Mouse (Mus musculus) heart, embryonic 13.5 days (tissue): ENCODE results near the gene Pitx2. TPM values are rescaled to one million over a fixed set of nuclear protein-coding genes. Genes with fewer than 3 reads are reported as not detected.

ENCODE experiments used
- ATAC-seq: fragments of 200-750 bp; cut with Nextera tagmentation; 2 replicates; pipeline ENCODE4 v1.8.0; 2017; ENCODE audit warnings: moderate TSS enrichment; ENCODE audit not compliant: insufficient number of reproducible peaks, low FRiP score, low TSS enrichment; ENCODE audit errors: extremely low read depth
- H3K27ac ChIP-seq: fragments of 300-500 bp; sonication (generic); replicated peaks from 2 replicates; pipeline ENCODE4 v1.5.1; 2015; ENCODE audit warnings: moderate library complexity, mild to moderate bottlenecking, inconsistent platforms
- H3K27me3 ChIP-seq: fragments of 300-500 bp; sonication (generic); replicated peaks from 2 replicates; pipeline ENCODE4 v1.6.1; 2015; ENCODE audit warnings: mild to moderate bottlenecking, inconsistent platforms
- H3K36me3 ChIP-seq: fragments of 300-500 bp; sonication (generic); 2 replicates; pipeline ENCODE4 v1.6.1; 2015; ENCODE audit warnings: mild to moderate bottlenecking, inconsistent platforms
- H3K4me1 ChIP-seq: fragments of 300-500 bp; sonication (generic); 2 replicates; pipeline ENCODE4 v1.6.1; 2015; ENCODE audit warnings: inconsistent platforms
- H3K4me2 ChIP-seq: fragments of 300-500 bp; sonication (generic); 2 replicates; pipeline ENCODE4 v1.6.1; 2015; ENCODE audit warnings: inconsistent platforms, mild to moderate bottlenecking, moderate library complexity
- H3K4me3 ChIP-seq: fragments of 300-500 bp; sonication (generic); 2 replicates; pipeline ENCODE4 v1.5.1; 2015; ENCODE audit warnings: moderate library complexity, mild to moderate bottlenecking, inconsistent platforms
- H3K9ac ChIP-seq: fragments of 300-500 bp; sonication (generic); 2 replicates; pipeline ENCODE4 v1.6.1; 2015; ENCODE audit warnings: inconsistent platforms, mild to moderate bottlenecking, moderate library complexity
- H3K9me3 ChIP-seq: fragments of 300-500 bp; sonication (generic); 2 replicates; pipeline ENCODE4 v1.6.1; 2016; ENCODE audit warnings: inconsistent platforms
- WGBS: fragments of 180-500 bp; shearing (Covaris S2); methylation state at CpG from one replicate; pipeline ENCODE4 v1.1.7; 2015; ENCODE audit warnings: mixed read lengths; 5-methylcytosine and 5-hydroxymethylcytosine counted together
- polyA plus RNA-seq: library from polyadenylated mRNA; unstranded; fragments of >200 nt; fragmentation: Nextera tagmentation; extraction: Ambion mirVana; gene quantifications from 2 replicates; pipeline ENCODE4 v1.2.1, GENCODE M21; 2015

The Pitx2 gene
- polyA plus RNA-seq, 1 experiment from 2014 or later, result 29.2 TPM

DNA sequence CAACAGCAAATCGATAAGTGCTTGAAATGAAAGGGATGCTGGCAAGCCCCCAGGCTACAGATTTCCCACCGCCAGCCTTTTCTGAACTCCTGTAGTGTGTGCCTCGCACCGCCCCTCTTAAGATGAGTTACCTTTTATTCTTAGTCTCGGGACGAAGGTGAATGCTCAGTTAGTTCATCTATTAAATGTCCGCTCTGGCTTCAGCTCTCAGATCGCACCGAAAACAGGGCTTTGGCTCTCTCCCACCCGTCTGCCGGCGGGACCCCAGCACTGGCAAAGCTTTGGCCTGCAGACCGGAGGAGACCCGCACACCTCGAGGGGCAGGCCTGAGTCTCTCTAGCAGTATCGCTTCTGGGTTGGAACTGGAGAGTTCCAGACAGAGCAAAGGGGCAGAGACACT lies 4.6 kb upstream of the Pitx2 start:
- Histone ChIP-seq H3K9me3 (no peaks in the 10 kb centered on the region), H3K27me3 (peaks cover 91% of the 10 kb centered on the region), H3K9ac (no peak overlapping the region), H3K4me1 (peaks cover 15% of the 10 kb centered on the region), H3K4me2 (no peak overlapping the region), H3K27ac (no peak overlapping the region), H3K36me3 (no peaks in the 10 kb centered on the region), H3K4me3 (no peak overlapping the region)
- 3% methylated on average over 16 of the region's 16 CpGs for WGBS
- ATAC-seq, result no peak

DNA sequence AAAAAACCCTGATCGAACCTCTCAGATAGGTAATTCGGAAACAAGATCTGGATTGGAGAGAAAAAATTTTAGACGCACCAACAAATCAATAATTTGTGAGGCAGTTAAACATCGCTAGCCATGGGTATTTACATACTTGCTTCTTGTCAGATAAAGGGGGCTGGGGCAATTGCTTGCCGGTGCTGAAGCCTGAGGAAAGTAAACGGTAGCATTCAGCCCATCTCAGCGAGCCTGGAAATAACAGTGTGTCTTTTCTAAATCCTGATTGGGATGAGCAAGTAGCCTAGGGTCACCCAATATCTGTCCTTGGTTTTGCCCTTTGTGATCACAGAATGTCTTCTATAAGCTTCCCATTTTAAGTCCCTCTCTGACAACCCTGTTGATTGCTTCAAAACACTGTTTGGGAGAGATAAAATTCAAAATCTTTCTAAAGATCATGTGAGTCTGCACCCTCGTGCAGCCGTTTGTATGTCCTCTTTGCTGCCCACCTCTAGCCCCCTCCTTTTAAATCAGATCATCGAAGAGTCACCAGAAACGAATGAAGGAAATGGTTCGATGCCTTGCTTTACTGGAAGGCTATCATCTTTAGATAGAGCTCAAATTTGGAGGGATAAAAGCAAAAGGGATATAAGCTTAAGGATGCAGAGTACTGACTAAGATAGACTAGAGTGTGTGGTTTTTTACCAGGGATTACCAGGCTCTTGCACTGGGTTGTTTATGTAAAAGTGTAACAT lies 3.7 kb upstream of the Pitx2 start:
- Histone ChIP-seq H3K4me1 (peaks cover 18% of the 10 kb centered on the region), H3K36me3 (no peaks in the 10 kb centered on the region), H3K9me3 (no peaks in the 10 kb centered on the region), H3K4me3 (no peak overlapping the region), H3K27ac (no peak overlapping the region), H3K9ac (no peak overlapping the region), H3K27me3 (peaks cover 91% of the 10 kb centered on the region), H3K4me2 (no peak overlapping the region)
- no peak for ATAC-seq
- 4% methylated on average over 12 of the region's 12 CpGs for WGBS

DNA sequence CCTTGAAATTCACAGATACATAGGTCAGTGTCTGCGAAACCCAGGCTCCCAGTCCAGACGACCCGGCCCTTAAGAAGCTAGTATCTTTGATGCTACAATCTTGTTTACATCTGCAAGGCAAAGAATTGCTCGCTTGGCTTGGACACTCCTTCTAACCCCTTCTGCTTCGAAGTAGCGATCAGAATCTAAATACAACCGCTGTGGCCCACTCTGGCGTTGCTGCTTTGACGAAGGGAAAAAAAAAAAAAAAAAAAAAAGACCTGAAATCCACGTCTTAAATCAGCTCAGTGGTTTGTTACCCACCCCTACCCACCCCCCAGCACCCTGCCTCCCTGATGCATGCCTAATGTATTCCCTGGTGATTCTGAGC lies 3.1 kb upstream of the Pitx2 start:
- Histone ChIP-seq H3K9ac (no peak overlapping the region), H3K27me3 (peaks cover 91% of the 10 kb centered on the region), H3K4me3 (no peak overlapping the region), H3K4me1 (peaks cover 18% of the 10 kb centered on the region), H3K27ac (no peak overlapping the region), H3K36me3 (no peaks in the 10 kb centered on the region), H3K4me2 (no peak overlapping the region), H3K9me3 (no peaks in the 10 kb centered on the region)
- ATAC-seq, result no peak
- WGBS, result under 1% methylated on average over 10 of the region's 10 CpGs

DNA sequence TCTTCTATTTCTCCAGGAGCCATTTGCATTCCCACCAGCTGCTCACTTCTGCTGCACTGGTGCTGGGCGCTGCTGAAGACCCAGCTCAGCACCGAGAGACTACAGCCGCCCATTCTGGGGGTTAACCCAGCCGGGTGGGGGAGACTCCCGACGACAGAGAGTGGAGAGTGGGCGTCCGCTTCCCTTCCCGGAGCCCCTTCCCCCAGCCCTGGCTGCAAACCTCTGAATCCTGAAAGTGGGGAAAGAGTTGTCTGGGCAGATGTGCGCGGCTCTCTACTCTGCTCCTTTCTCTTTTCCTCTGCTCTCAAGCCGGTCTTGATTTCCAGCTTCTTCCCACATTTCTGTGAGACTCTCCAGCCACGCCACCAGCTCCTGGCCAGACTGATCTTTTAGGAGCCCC lies 2.6 kb upstream of the Pitx2 start:
- peaks cover 18% of the 10 kb centered on the region for H3K4me1 ChIP-seq
- no peak for ATAC-seq
- no peak overlapping the region for H3K27ac ChIP-seq
- H3K4me3 ChIP-seq, result peak overlapping the region; percentile 27
- H3K36me3 ChIP-seq, result no peaks in the 10 kb centered on the region
- peaks cover 91% of the 10 kb centered on the region for H3K27me3 ChIP-seq
- H3K9me3 ChIP-seq, result no peaks in the 10 kb centered on the region
- no peak overlapping the region for H3K9ac ChIP-seq
- under 1% methylated on average over 13 of the region's 13 CpGs for WGBS
- H3K4me2 ChIP-seq, result peak overlapping the region; percentile 50

DNA sequence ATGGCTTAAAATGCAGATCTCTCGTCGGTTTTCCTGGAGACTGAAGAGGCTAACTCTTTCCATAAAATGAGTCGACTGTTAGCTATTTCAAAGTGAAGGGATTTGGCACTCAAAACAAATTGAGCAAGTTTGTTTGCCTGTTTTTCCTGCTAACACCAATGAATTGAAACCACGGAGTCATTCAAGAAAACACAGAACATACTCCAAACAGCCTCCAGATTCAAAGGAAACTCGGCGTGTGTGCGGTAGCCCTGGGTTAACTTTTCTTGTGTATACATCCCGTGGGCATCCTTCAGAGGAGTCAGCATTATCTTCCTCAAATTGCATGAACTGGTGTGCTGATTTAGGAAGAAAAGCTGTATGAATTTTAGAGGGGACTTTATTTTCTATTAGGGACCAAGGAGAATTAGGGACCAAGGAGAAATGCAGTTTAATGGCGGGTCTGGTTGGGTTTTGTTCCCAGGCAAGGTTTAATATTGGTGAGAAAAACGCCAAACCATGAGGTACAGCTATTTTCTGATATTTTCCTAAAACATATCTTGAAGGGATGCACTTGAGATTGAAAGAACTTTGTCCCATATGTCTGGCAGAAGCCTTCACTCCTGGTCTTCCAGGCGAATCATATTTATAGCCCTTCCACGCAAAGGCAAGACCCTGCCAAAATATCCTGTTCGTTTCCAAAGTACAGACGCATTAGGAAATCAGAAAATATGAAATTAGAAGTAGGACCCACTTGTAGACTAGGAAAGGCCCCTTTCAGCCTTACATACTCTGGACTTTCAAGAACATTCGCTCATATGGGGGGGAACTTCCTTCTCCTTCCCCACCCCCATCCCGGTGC lies 1.7 kb upstream of the Pitx2 start:
- H3K9me3 ChIP-seq, result no peaks in the 10 kb centered on the region
- H3K4me3 ChIP-seq, result no peak overlapping the region
- no peak overlapping the region for H3K4me2 ChIP-seq
- H3K27me3 ChIP-seq, result peaks cover 91% of the 10 kb centered on the region
- no peak overlapping the region for H3K27ac ChIP-seq
- H3K4me1 ChIP-seq, result peaks cover 23% of the 10 kb centered on the region
- H3K36me3 ChIP-seq, result no peaks in the 10 kb centered on the region
- ATAC-seq, result no peak
- no peak overlapping the region for H3K9ac ChIP-seq
- 5% methylated on average over 16 of the region's 16 CpGs for WGBS

DNA sequence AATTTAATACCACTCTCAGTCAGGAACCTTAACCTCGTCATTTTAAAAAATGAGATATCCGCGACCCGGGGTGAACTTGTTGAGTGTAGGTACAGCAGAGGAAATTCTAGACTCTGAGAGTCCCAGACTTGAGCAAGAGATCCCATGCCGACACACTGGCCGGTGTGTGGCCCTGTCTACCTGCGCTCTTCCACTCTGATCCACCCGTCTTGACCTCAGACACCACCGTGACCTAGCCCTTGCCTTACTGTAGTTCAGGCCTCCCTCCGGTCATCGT lies 1.1 kb upstream of the Pitx2 start:
- H3K27me3 ChIP-seq, result peaks cover 91% of the 10 kb centered on the region
- no peak for ATAC-seq
- no peak overlapping the region for H3K4me3 ChIP-seq
- H3K9me3 ChIP-seq, result no peaks in the 10 kb centered on the region
- no peaks in the 10 kb centered on the region for H3K36me3 ChIP-seq
- no peak overlapping the region for H3K27ac ChIP-seq
- no peak overlapping the region for H3K4me2 ChIP-seq
- H3K9ac ChIP-seq, result no peak overlapping the region
- H3K4me1 ChIP-seq, result peaks cover 29% of the 10 kb centered on the region
- under 1% methylated on average over 11 of the region's 11 CpGs for WGBS

DNA sequence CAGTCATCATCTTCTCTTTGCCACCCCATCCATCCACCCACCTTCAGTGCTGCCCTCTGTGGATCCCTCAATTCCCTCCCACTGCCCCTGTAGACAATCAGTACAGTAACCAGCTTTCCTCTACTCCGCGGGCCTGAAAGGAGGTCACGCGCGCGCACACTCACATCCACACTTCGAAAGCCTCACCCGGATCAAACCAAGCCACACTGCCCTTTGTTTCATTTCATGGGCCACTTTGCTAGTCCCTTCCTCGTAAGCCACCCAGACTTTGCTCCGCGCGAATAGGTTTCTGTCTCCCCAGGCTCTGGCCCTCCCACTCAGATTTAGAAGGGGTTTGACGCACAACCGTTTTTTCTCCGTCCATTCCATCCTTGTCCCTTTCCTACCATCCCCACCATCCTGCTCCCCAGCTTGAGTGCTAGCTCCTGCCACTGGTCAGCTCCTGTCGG lies 494 bp upstream of the Pitx2 start:
- Histone ChIP-seq H3K9me3 (no peaks in the 10 kb centered on the region), H3K36me3 (no peaks in the 10 kb centered on the region), H3K27ac (no peak overlapping the region), H3K4me3 (peak overlapping the region; percentile 57), H3K4me1 (peaks cover 35% of the 10 kb centered on the region), H3K4me2 (peak overlapping the region; percentile 87), H3K9ac (peak overlapping the region; percentile 70), H3K27me3 (peaks cover 94% of the 10 kb centered on the region)
- no peak for ATAC-seq
- 2% methylated on average over 16 of the region's 16 CpGs for WGBS

DNA sequence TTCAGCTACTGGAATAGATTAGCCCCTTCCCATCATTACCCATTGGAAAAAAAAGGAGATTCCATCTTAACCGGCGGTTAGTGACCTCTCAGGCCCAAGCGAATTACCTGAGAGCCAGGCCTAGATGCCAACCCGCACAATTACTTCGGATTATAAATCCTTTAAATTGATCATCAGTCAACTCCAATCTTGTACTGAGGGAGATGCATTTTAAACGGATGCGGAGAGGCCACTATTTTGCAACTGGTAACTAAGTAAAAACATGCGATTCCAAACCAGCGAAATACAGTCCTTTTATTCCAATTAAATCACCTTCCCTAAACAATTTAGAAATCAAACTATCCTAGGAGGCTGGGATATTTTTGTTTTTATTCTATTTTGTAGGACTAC lies 818 bp downstream of the Pitx2 start:
- no peaks in the 10 kb centered on the region for H3K9me3 ChIP-seq
- peak overlapping the region; percentile 57 for H3K4me3 ChIP-seq
- H3K4me2 ChIP-seq, result peak overlapping the region; percentile 87
- peaks cover 41% of the 10 kb centered on the region for H3K4me1 ChIP-seq
- H3K36me3 ChIP-seq, result no peaks in the 10 kb centered on the region
- 3% methylated on average over 9 of the region's 9 CpGs for WGBS
- H3K9ac ChIP-seq, result no peak overlapping the region
- peaks cover 95% of the 10 kb centered on the region for H3K27me3 ChIP-seq
- H3K27ac ChIP-seq, result no peak overlapping the region
- ATAC-seq, result no peak

DNA sequence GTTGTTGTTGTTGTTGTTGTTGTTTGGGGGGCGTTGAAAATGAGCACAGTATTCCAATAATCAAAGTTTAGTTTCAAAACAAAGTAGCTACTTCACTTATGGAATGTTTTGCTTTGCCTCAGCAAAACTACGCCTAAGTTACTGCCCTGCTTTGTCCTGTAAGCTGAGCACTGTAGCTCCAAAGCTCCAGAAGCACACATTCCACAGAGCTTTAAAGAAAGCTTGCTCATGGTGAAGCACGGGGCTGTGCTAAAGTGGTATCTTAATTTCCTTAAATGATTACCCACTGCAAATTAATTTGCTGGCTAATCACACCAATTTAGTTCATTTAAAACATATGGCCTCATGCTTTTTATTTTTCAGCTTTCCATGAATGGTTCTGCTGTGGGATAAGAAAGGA lies 1.5 kb downstream of the Pitx2 start:
- Histone ChIP-seq H3K9ac (no peak overlapping the region), H3K4me2 (no peak overlapping the region), H3K4me3 (no peak overlapping the region), H3K9me3 (no peaks in the 10 kb centered on the region), H3K27me3 (peaks cover 96% of the 10 kb centered on the region), H3K27ac (no peak overlapping the region), H3K4me1 (peaks cover 41% of the 10 kb centered on the region), H3K36me3 (no peaks in the 10 kb centered on the region)
- no peak for ATAC-seq
- whole genome bisulfite sequencing, result 3% methylated on average over 3 of the region's 3 CpGs

DNA sequence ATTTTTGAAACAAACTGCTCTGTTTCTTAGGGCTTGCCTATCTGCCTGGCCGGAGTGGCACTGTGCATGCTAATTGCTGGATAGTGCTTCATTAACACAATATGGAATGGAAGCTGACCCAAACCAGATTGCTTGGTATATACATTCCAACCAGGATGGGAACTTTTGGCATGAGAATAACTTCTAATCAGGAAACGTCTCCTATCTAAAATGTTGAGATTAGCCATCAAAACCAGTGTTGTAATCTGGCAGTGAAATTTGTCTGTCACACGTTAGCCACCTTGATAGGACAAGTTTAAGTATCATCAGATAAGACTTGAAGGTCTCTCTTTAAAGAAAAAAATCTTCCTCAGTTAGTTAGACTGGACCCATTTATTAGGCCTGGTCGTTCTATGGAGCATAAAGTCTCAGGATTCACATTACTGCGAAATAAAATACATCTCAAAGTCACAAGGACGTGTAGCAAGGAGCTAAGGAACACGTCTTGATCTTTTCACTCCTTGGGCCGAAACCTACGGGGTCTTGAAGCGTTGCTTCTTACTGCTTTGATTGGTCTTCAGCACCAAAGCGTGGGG lies 2.1 kb downstream of the Pitx2 start:
- Histone ChIP-seq H3K9me3 (no peaks in the 10 kb centered on the region), H3K4me1 (peaks cover 42% of the 10 kb centered on the region), H3K36me3 (no peaks in the 10 kb centered on the region), H3K27me3 (peaks cover 95% of the 10 kb centered on the region), H3K9ac (no peak overlapping the region), H3K4me3 (no peak overlapping the region), H3K4me2 (no peak overlapping the region), H3K27ac (no peak overlapping the region)
- 8% methylated on average over 11 of the region's 11 CpGs for WGBS
- ATAC-seq, result no peak

DNA sequence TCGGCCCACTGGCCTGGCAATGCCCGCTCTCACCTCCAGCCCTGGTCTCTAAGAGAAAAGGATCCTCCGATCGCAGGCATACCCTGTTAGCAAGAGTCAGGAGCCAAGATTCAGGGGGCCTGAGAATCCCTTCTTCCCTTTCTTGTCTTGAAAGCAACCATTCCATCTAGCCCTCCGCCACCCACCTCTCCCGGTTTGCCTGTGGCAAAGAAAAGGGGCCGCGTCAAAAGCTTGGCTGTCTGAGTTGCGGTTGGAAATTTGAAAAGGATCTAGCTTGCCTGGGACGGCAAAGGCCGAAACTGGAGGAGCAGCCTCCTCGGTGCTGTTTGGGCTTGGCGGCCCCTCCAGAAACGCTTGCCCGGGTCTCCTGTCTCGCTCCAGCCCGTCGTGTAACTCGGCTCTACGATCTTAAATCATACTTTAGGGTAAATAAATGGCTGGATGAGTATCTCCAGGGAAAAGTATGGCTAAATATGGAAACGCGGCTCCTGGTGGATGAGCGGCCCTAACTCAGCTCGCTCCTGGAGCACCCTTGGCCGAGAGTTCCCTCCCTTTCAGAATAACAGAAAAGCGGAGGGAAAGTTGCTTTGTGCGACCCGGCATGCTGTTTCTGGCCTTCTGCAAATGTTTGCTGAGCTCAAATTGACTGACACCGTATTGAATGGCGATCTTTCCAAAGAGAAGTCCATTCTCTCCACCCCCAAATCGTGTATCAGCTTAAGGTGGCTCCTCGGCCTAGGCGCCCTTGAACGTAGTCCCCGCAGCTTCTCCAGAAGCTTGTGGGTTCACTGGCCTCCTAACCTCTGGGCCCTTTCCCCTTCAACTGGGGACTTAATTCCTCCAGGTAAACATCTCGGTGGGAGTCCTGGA lies 3.4 kb downstream of the Pitx2 start:
- Histone ChIP-seq H3K36me3 (no peaks in the 10 kb centered on the region), H3K9ac (no peak overlapping the region), H3K4me2 (peak overlapping the region; percentile 92), H3K4me3 (peak overlapping the region; percentile 56), H3K9me3 (no peaks in the 10 kb centered on the region), H3K4me1 (peaks cover 39% of the 10 kb centered on the region), H3K27ac (no peak overlapping the region), H3K27me3 (peaks cover 95% of the 10 kb centered on the region)
- WGBS, result 3% methylated on average over 36 of the region's 36 CpGs
- no peak for ATAC-seq
